Mouse (Mus musculus) heart, embryonic 16.5 days (tissue): Measurements from ENCODE around the gene Gm11111. TPM values are rescaled to one million over a fixed set of nuclear protein-coding genes. Genes with fewer than 3 reads are reported as not detected.
"Not testable (repeated sequence)": the region's sequence is repeated elsewhere in the genome, so short reads cannot be mapped to it uniquely, and the experiment has no call there.

Source experiments
- ATAC-seq: fragments of 200-750 bp; cut with Nextera tagmentation; replicated peaks from 2 replicates; pipeline ENCODE4 v1.8.0; 2017; ENCODE audit warnings: moderate number of reproducible peaks; ENCODE audit not compliant: insufficient read depth, low FRiP score; ENCODE audit errors: extremely low read depth
- H3K27ac ChIP-seq: fragments of 300-500 bp; sonication (generic); 2 replicates; pipeline ENCODE4 v1.5.1; 2014; ENCODE audit warnings: mild to moderate bottlenecking, low read length, control low read depth, moderate library complexity
- H3K27me3 ChIP-seq: fragments of 300-500 bp; sonication (generic); 2 replicates; pipeline ENCODE4 v1.6.1; 2014; ENCODE audit warnings: low read length, mixed read lengths; ENCODE audit not compliant: control insufficient read depth, insufficient read depth
- H3K36me3 ChIP-seq: fragments of 300-500 bp; sonication (generic); 2 replicates; pipeline ENCODE4 v1.6.1; 2014; ENCODE audit not compliant: control insufficient read depth, insufficient read depth
- H3K4me1 ChIP-seq: fragments of 300-500 bp; sonication (generic); 2 replicates; pipeline ENCODE4 v1.6.1; 2014; ENCODE audit warnings: low read length, mixed read lengths; ENCODE audit not compliant: control insufficient read depth, insufficient read depth
- H3K4me2 ChIP-seq: fragments of 300-500 bp; sonication (generic); 2 replicates; pipeline ENCODE4 v1.6.1; 2014; ENCODE audit warnings: low read depth, mild to moderate bottlenecking, control low read depth, low read length
- H3K4me3 ChIP-seq: fragments of 300-500 bp; sonication (generic); 2 replicates; pipeline ENCODE4 v1.5.1; 2014; ENCODE audit warnings: mild to moderate bottlenecking, control low read depth, low read length
- H3K9ac ChIP-seq: fragments of 300-500 bp; sonication (generic); 2 replicates; pipeline ENCODE4 v1.6.1; 2014; ENCODE audit warnings: low read length, control low read depth
- H3K9me3 ChIP-seq: fragments of 300-500 bp; sonication (generic); replicated peaks from 2 replicates; pipeline ENCODE4 v1.6.1; 2016; ENCODE audit warnings: low read length; ENCODE audit not compliant: control insufficient read depth
- WGBS: fragments of 180-500 bp; shearing (Covaris S2); extraction: QIAGEN DNeasy Blood & Tissue Kit; methylation state at CpG from one replicate; pipeline ENCODE4 v1.1.7; 2014; 5-methylcytosine and 5-hydroxymethylcytosine counted together
- polyA plus RNA-seq: library from polyadenylated mRNA; unstranded; fragments of >200 nt; fragmentation: Nextera tagmentation; extraction: Ambion mirVana; gene quantifications from 2 replicates; pipeline ENCODE4 v1.2.1, GENCODE M21; 2015

The Gm11111 gene
- polyA plus RNA-seq, 1 experiment from 2014 or later = not detected

GRCm38 (mm10) chr5:98574711-98575470, 22.4 kb downstream of the Gm11111 start:
- Histone ChIP-seq H3K9me3 (no peaks in the 10 kb centered on the region), H3K4me2 (no peak overlapping the region), H3K27ac (no peak overlapping the region), H3K36me3 (no peaks in the 10 kb centered on the region), H3K27me3 (no peaks in the 10 kb centered on the region), H3K4me1 (no peaks in the 10 kb centered on the region), H3K4me3 (no peak overlapping the region), H3K9ac (no peak overlapping the region)
- 59% methylated on average over 12 of the region's 12 CpGs for WGBS
- no peak for ATAC-seq

GRCm38 (mm10) chr5:98575471-98575834, 23.0 kb downstream of the Gm11111 start:
- H3K27me3 ChIP-seq = no peaks in the 10 kb centered on the region
- 80% methylated on average over 4 of the region's 4 CpGs for WGBS
- no peak overlapping the region for H3K4me2 ChIP-seq
- no peak for ATAC-seq
- no peaks in the 10 kb centered on the region for H3K4me1 ChIP-seq
- no peaks in the 10 kb centered on the region for H3K9me3 ChIP-seq
- no peaks in the 10 kb centered on the region for H3K36me3 ChIP-seq
- H3K9ac ChIP-seq = no peak overlapping the region
- no peak overlapping the region for H3K27ac ChIP-seq
- no peak overlapping the region for H3K4me3 ChIP-seq

GRCm38 (mm10) chr5:98576538-98576937, 24.0 kb downstream of the Gm11111 start:
- H3K4me2 ChIP-seq, H3K27ac ChIP-seq, ATAC-seq, H3K9me3 ChIP-seq, H3K36me3 ChIP-seq, H3K9ac ChIP-seq, H3K27me3 ChIP-seq, H3K4me1 ChIP-seq, H3K4me3 ChIP-seq: not testable (repeated sequence)
- 65% methylated on average over 6 of the region's 6 CpGs for whole genome bisulfite sequencing

GRCm38 (mm10) chr5:98578398-98578797, 25.9 kb downstream of the Gm11111 start:
- Histone ChIP-seq H3K4me3 (no peak overlapping the region), H3K4me2 (no peak overlapping the region), H3K9ac (no peak overlapping the region), H3K27me3 (no peaks in the 10 kb centered on the region), H3K27ac (no peak overlapping the region), H3K36me3 (no peaks in the 10 kb centered on the region), H3K4me1 (no peaks in the 10 kb centered on the region), H3K9me3 (no peaks in the 10 kb centered on the region)
- 53% methylated on average over 2 of the region's 2 CpGs for WGBS
- no peak for ATAC-seq

- Histone ChIP-seq H3K4me3 (no peak overlapping the region), H3K4me2 (no peak overlapping the region), H3K9me3 (no peaks in the 10 kb centered on the region), H3K9ac (no peak overlapping the region), H3K36me3 (no peaks in the 10 kb centered on the region), H3K27me3 (no peaks in the 10 kb centered on the region), H3K4me1 (no peaks in the 10 kb centered on the region), H3K27ac (no peak overlapping the region)
- ATAC-seq = no peak
- 54% methylated on average over 5 of the region's 5 CpGs for WGBS
Measured at GRCm38 (mm10) chr5:98580811-98581210, 28.3 kb downstream of the Gm11111 start.

GRCm38 (mm10) chr5:98582051-98582450, 29.6 kb downstream of the Gm11111 start:
- Histone ChIP-seq H3K9me3 (no peaks in the 10 kb centered on the region), H3K4me2 (no peak overlapping the region), H3K4me3 (no peak overlapping the region), H3K27me3 (no peaks in the 10 kb centered on the region), H3K27ac (no peak overlapping the region), H3K4me1 (no peaks in the 10 kb centered on the region), H3K9ac (no peak overlapping the region), H3K36me3 (no peaks in the 10 kb centered on the region)
- 67% methylated on average over 3 of the region's 3 CpGs for WGBS
- ATAC-seq = no peak

GRCm38 (mm10) chr5:98585915-98586314, 33.4 kb downstream of the Gm11111 start:
- H3K9ac ChIP-seq = no peak overlapping the region
- H3K27me3 ChIP-seq = no peaks in the 10 kb centered on the region
- H3K36me3 ChIP-seq = no peaks in the 10 kb centered on the region
- ATAC-seq = no peak
- H3K9me3 ChIP-seq = no peaks in the 10 kb centered on the region
- no peak overlapping the region for H3K27ac ChIP-seq
- H3K4me1 ChIP-seq = no peaks in the 10 kb centered on the region
- no peak overlapping the region for H3K4me2 ChIP-seq
- H3K4me3 ChIP-seq = no peak overlapping the region

Other genes with a start within 250 kb of the Gm11111 start
- 0.34 and 0.55 TPM in 2 replicates for gene Cfap299, start 223.4 kb upstream of the Gm11111 start, polyA plus RNA-seq